In genomic region chr17:58408756-58409155, GRCm38 (mm10) we compare ENCODE assay signal across 24 mouse cellular contexts.
A peak's percentile ranks its signal among the peaks of the same experiment; 100 is the strongest.
DNase-seq lines count a peak whose midpoint lies in the region; ATAC-seq and TF ChIP-seq lines count a peak whose summit lies in the region.
"Had no signal": no experiment of that assay in that cellular context is flagged by ENCODE, and none has a peak within 500 bp of the region (broad histone marks: within the 10 kb centered on the region; RNA-seq: fewer than 3 reads in every experiment).

No protein-coding gene starts in this region.

- H3K9me3 ChIP-seq in hindbrain, postnatal 0 days (ENCODE audit: low read length), result no peaks in the 10 kb centered on the region
- no peaks in the 10 kb centered on the region for H3K9me3 ChIP-seq in hindbrain, embryonic 12.5 days (replicated peaks)
- H3K9me3 ChIP-seq: embryonic facial prominence, embryonic 10.5 days; embryonic facial prominence, embryonic 12.5 days; forebrain, embryonic 13.5 days; forebrain, embryonic 15.5 days had no signal

- intact Hi-C loops in left cerebral cortex, postnatal 4 days (cut with DNase I), result no loop called here

- ATAC-seq in hindbrain, postnatal 0 days, result no peak
- no peak for ATAC-seq in hindbrain, embryonic 12.5 days (ENCODE audit: low FRiP score)
- ATAC-seq: activated CD4-positive, CD25-positive, alpha-beta regulatory T cell, adult 4 months; CD4-positive, CD25-positive, alpha-beta regulatory T cell, adult 4 months; forebrain, embryonic 13.5 days; forebrain, embryonic 15.5 days; Patski had no signal

- no peak for TF ChIP-seq CTCF in hindbrain, postnatal 0 days (IDR thresholded peaks at IDR 0.05; ENCODE audit: low read depth)

- H3K27me3 ChIP-seq in hindbrain, postnatal 0 days (ENCODE audit: insufficient read depth, low read length), result no peaks in the 10 kb centered on the region
- H3K27me3 ChIP-seq in hindbrain, embryonic 12.5 days, result no peaks in the 10 kb centered on the region
- H3K27me3 ChIP-seq: CH12.LX; embryonic facial prominence, embryonic 12.5 days; forebrain, embryonic 13.5 days; forebrain, embryonic 15.5 days; Patski had no signal

- H3K4me3 ChIP-seq in hindbrain, postnatal 0 days (ENCODE audit: low read length), result no peak overlapping the region
- no peak overlapping the region for H3K4me3 ChIP-seq in hindbrain, embryonic 12.5 days
- H3K4me3 ChIP-seq: embryonic facial prominence, embryonic 10.5 days; embryonic facial prominence, embryonic 12.5 days; forebrain, embryonic 13.5 days; forebrain, embryonic 15.5 days had no signal

- no peak overlapping the region for H3K27ac ChIP-seq in hindbrain, postnatal 0 days
- H3K27ac ChIP-seq in hindbrain, embryonic 12.5 days, result no peak overlapping the region
- H3K27ac ChIP-seq: embryonic facial prominence, embryonic 10.5 days; embryonic facial prominence, embryonic 12.5 days; forebrain, embryonic 13.5 days; forebrain, embryonic 15.5 days had no signal

- H3K9ac ChIP-seq in hindbrain, postnatal 0 days (replicated peaks; ENCODE audit: low read length), result no peak overlapping the region
- no peak overlapping the region for H3K9ac ChIP-seq in hindbrain, embryonic 12.5 days
- H3K9ac ChIP-seq: embryonic facial prominence, embryonic 12.5 days; forebrain, embryonic 13.5 days; forebrain, embryonic 15.5 days; forebrain, postnatal 0 days had no signal

- 82% methylated on average over 1 of the region's 1 CpGs for WGBS in hindbrain, postnatal 0 days
- 83% methylated on average over 1 of the region's 1 CpGs for WGBS in hindbrain, embryonic 12.5 days

- no peak overlapping the region for H3K4me2 ChIP-seq in hindbrain, postnatal 0 days (ENCODE audit: low read depth, low read length)
- H3K4me2 ChIP-seq in hindbrain, embryonic 12.5 days (replicated peaks), result no peak overlapping the region
- H3K4me2 ChIP-seq: embryonic facial prominence, embryonic 12.5 days; forebrain, embryonic 13.5 days; forebrain, embryonic 15.5 days had no signal

- H3K36me3 ChIP-seq in hindbrain, postnatal 0 days (ENCODE audit: insufficient read depth, low read length), result no peaks in the 10 kb centered on the region
- no peaks in the 10 kb centered on the region for H3K36me3 ChIP-seq in hindbrain, embryonic 12.5 days
- H3K36me3 ChIP-seq: embryonic facial prominence, embryonic 10.5 days; embryonic facial prominence, embryonic 12.5 days; forebrain, embryonic 15.5 days; G1E had no signal

- DNase-seq in cerebellum, postnatal 10 days, result peak; percentile 60 to 67
- DNase-seq in cerebellum, adult 9-11 months, result no peak
- peak; percentile 4 for DNase-seq in hindbrain, postnatal 0 days (ENCODE audit: low spot score)
- DNase-seq in left cerebral cortex, postnatal 4 days, result peak; percentile 37
- DNase-seq in left cerebral cortex, adult 18-20 months (ENCODE audit: low spot score in 2 of 2), result no peak
- DNase-seq: adrenal gland, adult 8-10 months; adrenal gland, postnatal 14 days; adrenal gland, postnatal 36 days; B cell, adult 2 months; cerebellum, adult 11 months; cerebellum, adult 18-20 months; cerebellum, adult 8-10 months; cerebellum, postnatal 25 days; forebrain, postnatal 0 days had no signal

- no peaks in the 10 kb centered on the region for H3K4me1 ChIP-seq in hindbrain, postnatal 0 days (ENCODE audit: insufficient read depth, low read length)
- H3K4me1 ChIP-seq in hindbrain, embryonic 12.5 days, result no peaks in the 10 kb centered on the region
- H3K4me1 ChIP-seq: embryonic facial prominence, embryonic 10.5 days; embryonic facial prominence, embryonic 12.5 days; forebrain, embryonic 13.5 days; forebrain, embryonic 15.5 days had no signal

Comparison
In these comparisons a context has a peak if more than half of its experiments do, and no peak if none do; other contexts are left out.
1. DNase-seq: peak in cerebellum, postnatal 10 days (2 of 2), hindbrain, postnatal 0 days (single experiment) and left cerebral cortex, postnatal 4 days (single experiment); none in cerebellum, adult 9-11 months (single experiment) and left cerebral cortex, adult 18-20 months (0 of 2).